Mouse (Mus musculus) layer of hippocampus, adult 9-11 months (tissue): ENCODE data around the gene Gpc4.
A peak's percentile ranks its signal among the peaks of the same experiment; 100 is the strongest.

Source experiments
- DNase-seq: peaks from one replicate; pipeline ENCODE4 v3.0.0; 2022

Gpc4 gene

DNA sequence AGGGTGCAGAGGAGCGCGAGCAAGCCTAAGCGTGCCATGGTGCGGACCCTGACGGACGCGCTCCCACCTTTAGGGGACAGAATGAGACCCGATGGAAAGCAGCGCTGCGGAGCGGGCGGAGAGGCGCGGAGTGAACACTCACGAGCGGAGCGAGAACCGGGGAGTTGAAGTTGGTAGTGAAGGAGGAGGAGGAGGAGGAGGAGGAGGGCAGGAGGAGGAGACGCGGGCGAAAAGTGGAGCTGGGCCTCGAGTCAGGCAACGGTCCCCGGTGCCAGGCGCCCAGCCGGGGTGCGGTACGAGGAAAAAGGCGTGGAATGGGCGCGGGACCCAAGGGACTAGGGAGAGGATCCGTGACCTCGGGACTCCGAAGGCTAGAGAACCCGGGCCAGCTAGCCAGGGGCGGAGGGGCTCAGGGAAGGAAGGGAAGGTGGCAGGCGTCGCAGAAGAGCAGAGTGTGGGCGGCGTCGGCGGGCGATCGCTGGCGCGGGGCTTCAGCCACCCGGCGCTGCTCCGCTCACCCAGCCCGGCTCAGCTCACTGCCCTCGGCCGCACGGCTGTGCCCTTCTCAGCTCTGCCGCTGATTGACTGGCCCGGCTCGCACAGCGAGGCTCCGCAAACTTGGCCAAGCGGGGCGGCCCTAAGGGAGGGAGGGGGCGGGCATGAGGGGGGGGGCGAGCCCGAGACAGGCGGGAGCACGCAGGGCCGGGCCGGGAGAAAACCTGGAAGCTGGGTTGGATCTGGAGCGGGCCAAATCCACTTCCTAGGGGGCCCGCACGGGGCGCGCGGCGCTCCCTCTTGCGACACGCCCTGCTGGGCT lies at the start of gene Gpc4:
Gene Gpc4 (minus strand): TSS at position 515 of the 817 bp plus-strand sequence.
- DNase-seq, result peak; percentile 48

DNA sequence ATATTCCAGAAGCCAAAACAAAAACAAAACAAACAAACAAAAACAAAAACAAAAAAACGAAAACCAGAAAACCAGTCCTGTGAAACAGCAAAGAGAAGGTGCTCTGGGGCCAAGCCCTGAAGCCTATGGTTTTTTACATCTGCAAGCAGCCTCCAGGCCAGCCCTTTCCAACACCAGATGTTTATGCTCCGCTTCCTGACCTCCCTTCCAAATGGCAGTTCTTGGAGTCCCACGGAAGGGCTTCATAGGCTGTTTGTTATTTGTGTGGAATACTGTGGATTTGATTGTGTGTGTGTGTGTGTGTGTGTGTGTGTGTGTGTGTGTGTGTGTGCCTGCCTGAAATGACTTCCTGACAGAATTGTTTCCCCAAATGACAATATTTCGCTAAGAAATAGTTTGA lies 47.8 kb upstream of the Gpc4 start:
- no peak for DNase-seq

- no peak for DNase-seq
Observed at GRCm38 (mm10) chrX:52199836-52200235, 34.8 kb upstream of the Gpc4 start.

- DNase-seq, result no peak
Observed at GRCm38 (mm10) chrX:52193311-52193968, 28.4 kb upstream of the Gpc4 start.

DNA sequence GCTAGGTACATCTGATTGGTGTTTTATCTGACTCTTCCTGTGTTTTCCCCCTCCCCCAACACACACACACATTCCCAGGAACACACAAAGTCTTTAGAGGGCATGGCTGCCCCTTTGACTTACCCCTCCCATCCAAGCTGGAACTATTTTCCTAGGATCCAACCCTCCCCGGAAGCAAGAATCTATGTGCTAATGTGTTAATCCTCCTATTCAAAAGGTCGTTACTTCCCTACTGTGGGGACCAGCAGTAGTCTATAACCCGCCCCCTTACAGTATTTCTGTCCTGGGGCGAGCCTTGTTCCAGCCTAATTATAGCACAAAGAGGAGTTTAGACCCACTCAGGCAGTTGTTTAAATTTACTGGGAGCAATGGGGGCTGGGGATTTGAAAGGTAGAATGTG lies 24.0 kb upstream of the Gpc4 start:
- no peak for DNase-seq

DNA sequence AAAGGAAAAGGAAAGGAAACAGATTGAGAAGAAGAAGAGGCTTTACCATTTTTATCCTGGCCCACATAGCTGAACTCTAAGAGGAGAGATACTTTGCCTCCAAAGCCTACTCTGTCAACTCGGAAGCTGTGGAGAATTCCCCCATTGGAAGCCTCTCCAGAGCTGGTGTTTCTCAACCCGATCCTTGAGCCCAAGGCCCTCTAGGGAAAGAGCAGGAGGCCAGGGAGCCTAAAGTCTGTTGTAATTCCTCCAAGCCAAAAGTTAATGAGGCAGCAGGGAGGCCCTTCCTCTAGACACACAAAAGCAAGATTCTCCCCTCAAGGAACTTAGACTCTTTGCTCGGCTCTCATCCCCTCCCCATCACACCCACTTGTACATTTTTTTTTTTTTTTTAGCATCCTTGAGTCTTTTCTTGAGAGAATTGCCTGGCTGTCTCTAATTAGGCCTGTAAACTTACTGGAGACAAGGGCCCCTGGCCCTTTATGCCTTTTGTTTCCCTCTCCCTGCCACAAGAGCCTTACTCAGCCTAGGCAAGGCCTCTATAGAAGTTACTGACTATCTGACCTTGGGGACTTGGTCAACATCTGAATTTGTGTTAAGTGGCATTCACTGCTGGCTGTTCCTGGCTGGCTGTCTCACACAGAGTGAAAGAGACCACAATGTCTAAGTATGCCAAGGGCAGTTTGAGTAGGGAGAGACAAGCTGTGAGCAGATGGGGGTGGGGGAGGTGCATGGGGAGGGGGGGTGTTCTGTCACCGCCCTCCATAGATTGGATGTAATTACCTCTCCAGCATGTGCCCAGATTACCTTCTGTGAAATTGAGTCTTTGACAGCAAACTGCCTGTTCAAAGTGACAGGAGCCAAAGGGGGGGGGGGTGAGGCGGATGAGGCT lies 18.7 kb upstream of the Gpc4 start:
- DNase-seq, result no peak

- peak; percentile 45 for DNase-seq
Observed at GRCm38 (mm10) chrX:52181401-52181800, 16.3 kb upstream of the Gpc4 start.

DNA sequence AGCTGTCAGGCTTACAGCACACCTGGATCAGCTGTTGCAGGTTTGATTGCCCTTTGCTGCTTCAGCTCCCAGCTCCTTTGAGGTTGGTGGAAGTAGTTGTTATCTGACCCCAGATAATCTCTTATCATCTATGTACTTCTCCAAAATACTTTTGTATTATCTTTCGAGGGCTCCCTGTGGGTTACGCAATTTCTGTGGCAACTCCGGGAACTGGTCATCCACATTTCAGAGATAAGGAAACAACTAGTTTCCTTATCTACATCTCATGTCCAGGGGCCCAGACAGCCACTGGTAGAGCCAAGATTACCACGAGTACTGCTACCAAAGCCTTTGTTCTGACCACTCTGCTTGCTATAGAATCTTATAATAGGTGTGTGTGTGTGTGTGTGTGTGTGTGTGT lies 12.0 kb upstream of the Gpc4 start:
- DNase-seq, result no peak

- no peak for DNase-seq
Observed at GRCm38 (mm10) chrX:52167519-52168244, 2.6 kb upstream of the Gpc4 start.

DNA sequence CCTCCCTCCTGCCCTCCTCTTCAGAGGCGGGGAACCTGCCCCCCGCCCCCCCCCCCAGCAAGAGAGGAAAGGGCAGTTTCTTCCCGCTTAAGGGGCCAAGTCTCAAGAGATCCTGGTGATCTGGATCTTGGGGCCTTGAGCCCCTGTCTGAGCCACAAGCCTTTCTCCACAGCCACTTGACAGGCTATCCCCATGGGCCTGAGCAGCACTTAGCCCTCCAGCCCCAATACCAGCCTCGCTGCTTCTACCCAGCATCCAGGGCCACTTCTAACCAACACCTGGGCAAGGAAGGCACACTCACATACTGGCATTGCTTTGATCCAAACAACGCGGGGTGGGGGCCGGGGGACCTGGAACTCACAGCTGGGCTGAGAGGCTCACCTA lies 495 bp upstream of the Gpc4 start:
- no peak for DNase-seq

- no peak for DNase-seq
Observed at GRCm38 (mm10) chrX:52164134-52164737, 816 bp downstream of the Gpc4 start.

DNA sequence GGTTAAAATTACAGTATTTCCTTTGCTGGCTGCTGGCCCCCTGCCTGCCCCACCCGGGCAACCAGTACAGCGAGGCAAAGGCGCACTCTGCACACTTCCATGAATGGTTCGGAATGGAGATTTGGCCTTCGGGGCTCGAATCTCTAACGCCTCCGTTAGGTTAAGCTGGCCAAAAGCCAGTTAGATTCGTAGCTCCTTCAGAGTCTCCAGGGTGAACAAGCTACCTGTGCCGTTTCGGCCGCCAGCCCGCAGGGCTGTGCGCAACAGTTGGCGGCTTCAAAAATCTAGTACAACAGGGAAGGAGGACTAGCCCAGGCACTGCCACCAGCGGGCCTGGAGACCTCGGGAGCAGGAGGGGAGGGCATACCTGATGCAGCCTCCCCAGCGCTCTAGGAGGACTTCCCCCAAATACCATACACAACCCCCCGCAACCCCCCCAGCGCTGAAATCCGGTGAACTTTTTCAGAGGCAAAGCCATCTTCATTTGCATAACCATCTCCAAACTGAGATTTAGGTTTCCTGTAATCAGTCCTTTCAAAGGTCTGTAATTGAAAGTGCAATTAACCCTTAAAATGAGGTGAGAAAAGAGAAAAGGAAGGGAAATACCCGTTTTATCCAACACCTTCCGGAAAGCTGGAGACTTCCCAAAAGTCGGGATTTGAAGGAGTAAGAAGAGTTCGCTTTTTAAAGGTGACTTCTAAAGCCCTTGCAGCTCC lies 1.5 kb downstream of the Gpc4 start:
- DNase-seq, result no peak

- DNase-seq, result no peak
Observed at GRCm38 (mm10) chrX:52162756-52163155, 2.3 kb downstream of the Gpc4 start.

DNA sequence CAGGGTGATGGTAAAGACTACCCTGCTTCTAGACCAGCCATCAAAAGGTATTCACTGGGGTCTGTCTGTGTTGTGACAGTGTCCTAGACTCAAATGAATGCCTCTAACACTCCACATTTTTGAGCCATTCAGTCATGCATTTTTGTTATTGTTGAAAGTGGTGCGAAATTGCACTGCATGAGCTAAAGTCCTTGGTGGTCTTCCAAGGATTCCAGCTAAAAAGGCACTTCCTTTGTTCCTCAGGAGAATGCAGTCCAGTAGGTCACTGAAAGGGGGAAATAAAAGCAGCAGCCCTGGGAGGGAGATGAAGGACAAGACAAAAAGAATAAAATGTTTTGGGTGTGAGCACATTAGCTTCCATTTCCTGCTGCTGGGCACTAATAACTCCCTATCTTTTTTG lies 2.8 kb downstream of the Gpc4 start:
- no peak for DNase-seq

DNA sequence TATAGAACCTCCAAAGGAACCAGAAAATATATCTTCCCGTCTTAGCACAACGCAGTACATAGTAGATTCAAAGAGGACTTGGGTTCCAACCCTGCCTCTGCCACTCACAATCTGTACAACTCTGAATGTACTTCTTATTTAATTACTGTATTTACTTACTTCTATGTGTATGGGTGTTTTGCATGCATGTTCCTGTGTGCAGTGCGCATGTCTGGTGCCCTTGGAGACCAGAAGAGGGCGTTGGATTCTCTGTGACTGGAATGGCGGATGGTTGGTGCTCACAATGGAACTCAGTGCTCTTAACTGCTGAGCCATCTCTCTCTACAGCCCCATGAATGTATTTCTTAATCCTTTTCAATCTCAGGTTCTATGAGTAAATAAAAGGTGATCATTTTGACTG lies 5.4 kb downstream of the Gpc4 start:
- DNase-seq, result no peak

DNA sequence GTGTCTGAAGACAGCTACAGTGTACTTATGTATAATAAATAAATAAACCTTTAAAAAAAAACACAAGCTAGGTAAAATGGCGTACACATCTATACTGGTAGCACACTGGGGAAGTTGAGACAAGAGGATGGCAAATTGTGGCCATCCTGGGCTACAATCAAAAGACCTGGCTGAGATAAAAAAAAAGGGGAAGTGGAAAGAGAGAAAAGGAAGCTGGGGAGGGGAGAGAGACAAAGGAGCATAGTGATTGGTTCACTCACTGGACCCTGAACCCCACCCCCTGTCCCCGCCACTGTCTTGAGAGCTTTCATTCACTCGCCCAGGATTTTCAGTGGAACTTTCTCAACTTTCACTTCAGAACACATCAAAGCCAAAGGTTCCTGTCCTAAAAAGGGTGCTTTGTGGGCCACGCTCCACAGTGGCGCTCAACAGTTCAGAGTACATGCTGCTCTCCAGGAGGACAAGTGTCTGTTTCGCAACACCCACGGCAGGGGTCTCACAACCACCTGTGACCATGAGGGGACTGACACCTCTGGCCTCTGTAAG lies 9.6 kb downstream of the Gpc4 start:
- no peak for DNase-seq

GRCm38 (mm10) chrX:52154821-52155220 lies 10.2 kb downstream of the Gpc4 start:
- DNase-seq, result no peak

DNA sequence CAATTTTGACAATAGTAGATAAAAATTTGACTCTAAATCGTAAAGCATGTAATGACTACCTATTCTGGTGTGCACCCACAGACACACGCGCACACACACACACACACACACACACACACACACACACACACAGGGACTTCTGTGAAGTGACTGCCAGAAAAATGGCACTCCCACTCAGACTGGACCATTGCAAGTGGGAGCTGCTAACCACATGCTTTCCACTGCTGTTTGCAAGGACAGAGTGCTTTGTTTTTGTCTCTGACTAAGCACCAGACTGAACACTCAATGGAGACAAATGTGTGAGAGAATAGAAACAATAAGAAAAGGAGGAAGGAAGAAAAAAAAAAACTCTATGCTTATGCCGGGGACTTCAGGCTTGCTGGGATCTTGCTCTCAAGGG lies 11.6 kb downstream of the Gpc4 start:
- DNase-seq, result peak; percentile 16

DNA sequence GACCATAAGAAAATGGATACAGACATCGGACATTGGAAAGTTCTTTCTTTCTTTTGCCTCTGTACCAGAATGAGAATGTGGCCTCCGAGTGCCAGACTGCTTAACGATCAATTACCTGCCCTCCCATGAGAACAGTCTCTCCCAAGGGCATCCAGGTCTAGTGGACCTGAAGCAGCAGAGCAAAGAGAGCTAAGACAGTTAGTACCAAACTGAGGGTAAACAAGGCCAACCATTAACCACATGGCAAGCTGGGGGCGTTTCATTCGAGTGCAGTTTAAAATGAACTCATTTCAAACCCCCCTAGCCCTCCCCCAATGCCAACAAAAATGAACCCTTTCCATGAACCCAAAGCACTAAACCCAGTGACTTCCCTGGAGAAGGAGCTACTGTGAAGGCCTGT lies 12.1 kb downstream of the Gpc4 start:
- no peak for DNase-seq

DNA sequence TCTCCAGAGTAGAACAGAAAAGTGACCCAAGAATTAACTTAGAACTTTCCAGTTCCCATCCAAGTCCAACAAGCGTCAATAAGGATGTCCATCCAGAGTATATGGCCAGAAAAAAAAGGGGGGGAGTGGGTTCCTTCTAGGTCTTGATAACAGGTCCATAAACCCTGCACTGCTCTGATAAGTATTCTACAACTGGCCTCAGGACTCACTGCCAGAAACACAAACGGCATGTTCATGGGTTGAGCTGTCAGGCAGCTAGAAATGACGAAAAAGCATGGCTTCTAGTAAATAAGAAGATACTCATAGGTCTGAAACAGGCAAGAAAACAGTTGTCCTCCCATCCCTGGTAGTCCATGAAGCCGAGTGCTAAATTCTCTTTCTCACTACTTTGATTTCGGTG lies 13.5 kb downstream of the Gpc4 start:
- DNase-seq, result no peak

DNA sequence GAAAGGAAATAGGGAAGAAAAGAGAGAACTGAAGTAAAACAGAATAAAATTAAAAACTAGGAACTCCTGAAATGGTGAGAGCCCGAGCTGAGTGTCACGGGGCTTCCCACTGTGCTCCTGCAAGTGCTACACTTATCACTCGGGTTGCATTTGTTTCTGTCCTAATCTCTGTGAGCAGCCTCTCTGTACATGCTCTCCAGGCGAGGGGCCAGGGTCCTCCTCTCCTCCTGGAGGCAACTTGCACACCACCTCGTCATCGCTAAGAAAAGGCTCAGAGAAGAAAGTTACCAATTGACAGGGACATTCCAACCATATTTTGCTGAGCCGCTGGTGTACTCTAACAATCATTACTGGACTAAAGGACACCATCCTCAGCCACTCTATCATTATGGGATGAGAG lies 14.0 kb downstream of the Gpc4 start:
- no peak for DNase-seq

- DNase-seq, result no peak
Observed at GRCm38 (mm10) chrX:52145563-52145962, 19.5 kb downstream of the Gpc4 start.
